Mouse (Mus musculus) retina, adult 2 months (tissue): ENCODE data around the gene Bbof1.

Source experiments
- DNase-seq: peaks from one replicate; pipeline ENCODE4 v3.0.0-alpha.2; 2012; ENCODE audit warnings: low read depth, low spot score

Bbof1 gene

GRCm38 (mm10) chr12:84400068-84400467 lies 8.8 kb upstream of the Bbof1 start:
- DNase-seq: no peak

GRCm38 (mm10) chr12:84400653-84401052 lies 8.2 kb upstream of the Bbof1 start:
- no peak for DNase-seq

DNA sequence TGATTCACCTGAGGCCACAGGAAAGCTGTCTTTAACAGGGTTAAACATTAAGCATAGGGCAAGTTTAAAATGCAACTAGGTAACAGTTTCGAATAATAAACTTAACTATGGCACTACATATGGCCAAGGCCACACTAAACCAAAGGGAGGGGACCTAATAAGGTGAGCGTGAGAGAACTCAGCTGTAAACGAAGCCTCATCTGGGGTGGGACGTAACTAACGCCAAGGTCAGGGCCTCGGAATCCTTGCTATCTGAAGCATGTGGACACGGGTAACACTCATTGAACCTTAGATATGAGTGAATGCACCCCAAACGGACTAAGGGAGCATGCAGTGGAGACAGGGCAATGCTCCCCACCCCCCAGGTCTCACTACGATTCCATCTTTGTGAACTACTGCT lies 5.9 kb upstream of the Bbof1 start:
- no peak for DNase-seq

- no peak for DNase-seq
Measured at GRCm38 (mm10) chr12:84404541-84404940, 4.3 kb upstream of the Bbof1 start.

GRCm38 (mm10) chr12:84407259-84407658 lies 1.6 kb upstream of the Bbof1 start:
- no peak for DNase-seq

DNA sequence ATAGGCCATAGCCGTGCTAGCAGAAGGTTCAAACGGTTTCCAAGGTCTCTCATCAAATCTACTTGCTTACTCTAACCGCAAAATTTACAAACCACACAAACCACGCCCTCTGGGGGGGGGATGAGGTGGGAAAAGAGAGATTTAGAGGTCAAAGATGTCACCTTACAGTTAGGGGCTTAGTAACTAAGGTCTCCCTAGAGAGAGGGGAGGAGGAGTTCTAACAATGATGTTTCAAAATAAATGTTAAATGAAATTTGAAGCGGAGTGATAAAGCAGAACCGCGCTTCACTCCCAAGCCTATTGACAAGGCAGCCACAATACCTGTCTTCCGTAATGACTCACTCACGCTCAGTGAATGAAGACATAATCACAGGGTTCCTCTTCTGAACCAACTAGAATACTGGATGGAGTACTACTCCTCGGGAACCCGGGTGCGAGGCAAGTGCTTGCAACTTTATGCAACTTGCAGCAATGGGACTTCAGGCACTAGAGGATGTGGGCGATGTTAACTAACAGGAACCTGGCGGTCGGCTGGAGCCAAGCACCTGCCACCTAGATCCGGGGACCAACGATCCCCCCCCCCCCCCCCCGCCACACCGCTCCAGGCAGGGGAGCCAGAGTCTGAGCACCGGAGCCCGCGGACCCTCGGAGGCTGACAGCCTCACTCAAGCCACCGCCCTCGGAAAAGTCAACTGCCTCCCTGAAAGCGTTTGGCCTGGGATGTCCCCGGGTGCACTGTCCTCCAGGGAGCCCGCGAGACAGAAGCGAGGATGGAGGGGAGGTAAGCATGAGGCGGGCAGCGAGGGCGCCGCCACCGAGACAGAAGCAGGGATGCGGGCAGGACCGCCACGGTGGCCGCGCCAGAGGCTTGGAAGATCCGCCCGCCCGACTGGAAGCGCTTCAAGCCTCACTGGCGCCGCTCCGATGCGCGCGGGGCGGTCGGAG lies 725 bp upstream of the Bbof1 start:
- DNase-seq: no peak

- DNase-seq: peak; percentile 79
Measured at GRCm38 (mm10) chr12:84416834-84417604, 8.1 kb downstream of the Bbof1 start, which contains the start of gene Rnf113a2. Gene Rnf113a2, plus strand, starts transcription at chr12:84417196.

DNA sequence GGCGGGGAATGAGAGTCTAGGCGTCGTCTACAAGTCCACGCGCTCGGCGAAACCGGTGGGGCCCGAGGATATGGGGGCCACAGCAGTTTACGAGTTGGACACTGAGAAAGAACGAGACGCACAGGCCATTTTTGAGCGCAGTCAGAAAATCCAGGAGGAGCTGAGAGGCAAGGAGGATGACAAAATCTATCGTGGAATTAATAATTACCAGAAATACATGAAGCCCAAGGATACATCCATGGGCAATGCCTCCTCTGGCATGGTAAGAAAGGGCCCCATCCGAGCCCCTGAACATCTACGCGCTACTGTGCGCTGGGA lies 8.7 kb downstream of the Bbof1 start:
- DNase-seq: no peak

DNA sequence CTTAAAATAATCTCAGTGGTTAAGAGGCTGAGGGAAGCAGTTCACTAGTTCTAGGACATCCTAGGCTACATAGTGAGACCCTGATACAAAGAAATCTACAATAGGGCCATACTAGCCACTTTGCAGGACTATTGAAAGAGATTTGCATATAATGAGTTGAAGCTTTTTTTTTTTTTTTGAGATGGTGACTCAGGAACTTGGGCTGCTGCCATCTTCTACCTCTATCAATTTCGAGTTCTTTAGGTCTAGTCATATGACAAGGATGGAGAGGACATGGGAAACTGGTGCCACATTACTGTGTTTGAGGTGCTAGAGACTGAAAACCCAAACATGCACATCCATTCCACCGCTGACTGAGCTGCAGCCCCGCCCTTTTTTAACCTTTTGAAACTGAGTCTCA lies 15.1 kb downstream of the Bbof1 start:
- no peak for DNase-seq

DNA sequence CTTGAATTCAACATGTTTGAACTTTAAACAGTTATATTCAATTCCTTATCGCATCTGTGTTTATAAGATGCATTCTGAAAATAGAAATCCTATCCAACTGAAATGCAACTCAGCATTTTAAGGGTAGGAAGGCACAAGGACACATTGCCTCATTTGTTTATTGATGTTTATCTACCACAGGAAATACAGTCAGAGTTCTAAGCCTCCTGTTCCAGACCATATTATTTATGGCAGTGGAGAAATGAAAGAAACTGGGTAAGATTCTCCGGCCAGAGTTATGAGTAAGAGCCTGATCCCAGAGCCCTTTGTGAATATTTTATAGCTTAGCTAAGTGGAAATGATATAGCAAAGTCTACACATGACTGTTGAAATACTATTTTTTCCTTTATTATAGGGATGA lies 21.0 kb downstream of the Bbof1 start:
- DNase-seq: no peak

DNA sequence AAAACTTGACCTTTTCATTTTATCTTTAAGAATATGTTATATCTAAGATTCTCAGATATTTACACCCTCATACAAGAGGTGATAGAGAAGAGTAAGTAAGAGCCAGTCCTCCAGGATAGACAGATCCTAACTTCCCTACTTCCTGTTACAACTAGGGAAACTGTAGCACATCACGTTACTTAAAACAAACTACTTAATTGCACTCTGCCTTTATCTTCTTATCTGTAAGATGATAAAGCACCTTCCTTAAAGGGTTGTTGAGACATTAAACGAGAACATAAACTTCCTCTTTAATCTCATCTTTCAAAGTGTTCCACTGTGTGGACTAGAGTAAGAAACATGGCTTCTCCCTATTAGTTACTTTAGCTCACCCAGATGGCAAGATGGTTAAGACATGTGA lies 29.8 kb downstream of the Bbof1 start:
- no peak for DNase-seq

DNA sequence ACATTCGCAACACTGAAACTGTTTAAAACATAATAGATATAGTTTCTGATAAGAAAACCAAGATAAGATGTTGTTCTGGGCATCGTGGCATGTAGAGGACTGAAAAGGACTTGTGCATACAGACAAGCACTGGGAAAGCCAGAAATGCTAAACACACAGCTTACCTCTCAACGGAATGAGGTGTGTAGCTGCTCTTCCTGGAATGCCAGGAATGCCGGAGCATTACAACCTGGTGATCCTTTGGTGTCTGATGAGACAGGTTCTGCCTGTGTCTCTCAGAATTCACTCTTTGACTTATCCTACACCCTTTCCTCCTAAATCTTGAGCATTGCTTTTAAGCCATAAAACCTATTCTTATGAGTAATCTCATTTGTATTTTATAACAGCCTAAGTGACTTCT lies 33.7 kb downstream of the Bbof1 start:
- DNase-seq: no peak

DNA sequence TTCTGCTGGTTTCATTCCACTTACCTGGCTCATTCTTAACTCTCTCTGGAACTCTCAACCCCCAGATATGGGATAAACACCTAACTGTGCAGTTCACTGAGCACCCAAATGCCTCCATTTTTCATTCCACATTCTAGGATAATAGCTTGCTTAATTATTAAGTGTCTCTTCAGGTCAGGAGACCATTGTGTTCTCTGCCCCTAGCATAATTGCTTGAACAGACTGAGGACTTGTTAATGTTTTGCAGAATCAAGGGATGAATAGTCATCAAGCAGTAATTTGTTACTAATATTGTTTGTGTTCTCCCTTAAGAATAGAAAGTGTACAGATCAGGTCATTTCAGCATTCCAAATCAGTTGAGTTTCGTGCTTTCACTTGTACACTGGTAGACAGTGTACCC lies 38.5 kb downstream of the Bbof1 start:
- no peak for DNase-seq

DNA sequence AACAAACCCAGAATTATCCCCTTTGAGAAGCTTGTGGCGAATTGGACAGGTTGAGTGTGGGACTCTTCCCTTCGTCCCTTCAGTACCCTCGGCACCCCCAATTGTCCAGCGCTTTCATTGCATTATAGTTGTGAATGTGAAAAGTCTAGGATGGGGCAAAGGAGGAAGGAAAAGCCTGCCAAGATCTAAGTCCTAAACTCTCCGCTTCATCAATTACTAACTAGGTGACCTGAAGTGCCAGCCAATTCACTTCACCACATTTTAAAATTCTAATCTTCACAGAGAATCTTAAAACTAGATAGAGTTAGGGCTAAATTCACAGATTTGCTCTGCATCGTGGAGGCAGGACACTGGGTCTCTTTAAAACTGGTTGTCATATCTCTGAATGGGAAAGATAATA lies 39.3 kb downstream of the Bbof1 start:
- no peak for DNase-seq

- no peak for DNase-seq
Measured at GRCm38 (mm10) chr12:84449887-84450286, 41.0 kb downstream of the Bbof1 start.

- DNase-seq: no peak
Measured at GRCm38 (mm10) chr12:84450351-84450717, 41.5 kb downstream of the Bbof1 start.

- peak; percentile 94 for DNase-seq
Measured at GRCm38 (mm10) chr12:84450718-84451646, 42.1 kb downstream of the Bbof1 start, which contains the start of the genes Aldh6a1 and Lin52. Gene Aldh6a1, minus strand, starts transcription at chr12:84451004. Gene Lin52, plus strand, starts transcription at chr12:84451422.

- DNase-seq: no peak
Measured at GRCm38 (mm10) chr12:84451801-84452200, 42.9 kb downstream of the Bbof1 start.

GRCm38 (mm10) chr12:84456911-84457310 lies 48.0 kb downstream of the Bbof1 start:
- no peak for DNase-seq

DNA sequence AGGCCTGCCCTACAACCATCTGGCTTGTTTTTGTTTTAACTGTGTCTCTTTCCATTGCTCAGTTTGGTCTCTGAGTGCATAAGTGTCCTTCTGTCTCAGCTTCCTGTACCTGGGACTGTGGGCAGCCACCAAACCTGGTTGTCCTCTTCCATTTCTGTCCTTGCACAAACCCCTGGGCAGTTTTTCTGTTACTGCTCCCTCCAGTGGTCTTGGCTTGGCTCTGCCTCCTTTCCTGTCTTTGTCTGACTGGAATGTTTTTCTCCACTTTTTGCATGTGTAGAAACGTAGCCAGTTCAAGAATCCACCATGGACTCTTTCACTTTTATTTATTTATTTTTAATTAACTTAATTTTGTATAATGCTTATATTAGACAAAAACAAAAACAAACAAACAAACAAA lies 51.0 kb downstream of the Bbof1 start:
- DNase-seq: no peak

GRCm38 (mm10) chr12:84461416-84461815 lies 52.5 kb downstream of the Bbof1 start:
- no peak for DNase-seq

- DNase-seq: no peak
Measured at GRCm38 (mm10) chr12:84462856-84463255, 54.0 kb downstream of the Bbof1 start.
